In the genomic region with DNA sequence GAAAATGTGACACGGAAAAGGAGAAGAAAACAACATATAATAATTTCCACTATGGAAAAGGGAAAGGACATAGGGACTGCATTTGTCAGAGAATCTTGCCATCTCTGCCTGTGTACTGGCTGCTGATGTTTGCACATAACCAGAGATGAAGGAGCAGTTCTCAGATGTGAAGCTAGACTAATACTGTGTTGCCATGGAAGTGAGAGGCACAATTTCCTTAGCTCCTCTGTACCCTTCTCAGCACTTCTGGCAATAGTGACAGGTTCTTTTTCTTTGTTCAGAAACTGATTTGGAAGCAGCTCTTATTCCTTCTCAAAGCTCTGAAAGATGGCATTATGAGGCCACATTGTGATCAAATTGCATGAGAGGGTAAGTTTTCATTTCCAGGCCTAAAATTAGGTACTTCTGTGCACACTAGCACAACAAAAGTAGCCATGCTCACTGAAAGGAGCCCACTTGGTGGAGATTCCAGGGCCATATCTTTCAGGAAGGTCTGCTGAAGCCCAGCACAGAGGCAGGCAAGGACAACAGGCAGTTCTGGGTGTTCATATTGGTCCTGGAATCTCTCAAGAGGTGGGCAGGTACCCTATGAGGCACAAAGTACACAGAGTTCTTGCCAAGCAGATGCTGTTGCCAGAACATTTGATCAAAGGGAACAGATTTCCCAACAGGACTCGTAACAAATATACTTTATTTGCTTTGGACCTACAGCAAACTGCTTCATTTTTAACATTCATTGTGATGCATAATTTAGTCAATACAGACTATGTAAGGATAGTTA, we compare ENCODE assay signal across 12 mouse cellular contexts.
DNase-seq lines count a peak whose midpoint lies in the region; ATAC-seq lines count a peak whose summit lies in the region.
"Had no signal": no experiment of that assay in that cellular context is flagged by ENCODE, and none has a peak within 500 bp of the region (broad histone marks: within the 10 kb centered on the region; RNA-seq: fewer than 3 reads in every experiment).

No protein-coding gene starts in this region.

- DNase-seq in frontal cortex, postnatal 10 days (ENCODE audit: low spot score in 2 of 2): no peak
- peak; percentile 11 for DNase-seq in testis, postnatal 14 days (ENCODE audit: low spot score)
- DNase-seq in testis, postnatal 10 days (ENCODE audit: low spot score): no peak
- peak; percentile 6 to 20 for DNase-seq in left cerebral cortex, adult 8-10 months (ENCODE audit: low spot score in 2 of 2)
- DNase-seq in right cerebral cortex, postnatal 25 days: peak; percentile 5
- no peak for DNase-seq in adrenal gland, postnatal 25 days
- DNase-seq: gastrocnemius, postnatal 10 days; lung, embryonic 14.5 days; thymus, postnatal 36 days had no signal

- no peak overlapping the region for H3K9ac ChIP-seq in neural tube, embryonic 15.5 days (replicated peaks)
- H3K9ac ChIP-seq: lung, embryonic 14.5 days had no signal

- no peaks in the 10 kb centered on the region for H3K27me3 ChIP-seq in neural tube, embryonic 15.5 days (replicated peaks)

- no peak overlapping the region for H3K4me2 ChIP-seq in neural tube, embryonic 15.5 days
- H3K4me2 ChIP-seq: lung, embryonic 14.5 days had no signal

- peak; percentile 65 for ATAC-seq in frontal cortex, adult (ENCODE audit: low TSS enrichment)
- ATAC-seq in neural tube, embryonic 15.5 days (ENCODE audit: low FRiP score): no peak
- ATAC-seq: inflammation-experienced regulatory T-cells, adult 6 months had no signal

- no peaks in the 10 kb centered on the region for H3K4me1 ChIP-seq in neural tube, embryonic 15.5 days

- H3K36me3 ChIP-seq in neural tube, embryonic 15.5 days: no peaks in the 10 kb centered on the region

- H3K27ac ChIP-seq in neural tube, embryonic 15.5 days (replicated peaks): no peak overlapping the region

- H3K4me3 ChIP-seq in neural tube, embryonic 15.5 days (replicated peaks): no peak overlapping the region

- 88% methylated on average over 2 of the region's 2 CpGs for WGBS in neural tube, embryonic 15.5 days

- H3K9me3 ChIP-seq in neural tube, embryonic 15.5 days (replicated peaks): no peaks in the 10 kb centered on the region

Comparison
In these comparisons a context has a peak if more than half of its experiments do, and no peak if none do; other contexts are left out.
1. DNase-seq: peak in testis, postnatal 14 days (single experiment), left cerebral cortex, adult 8-10 months (2 of 2) and right cerebral cortex, postnatal 25 days (single experiment); none in frontal cortex, postnatal 10 days (0 of 2), testis, postnatal 10 days (single experiment) and adrenal gland, postnatal 25 days (single experiment).